Mouse (Mus musculus): Measurements from ENCODE around the gene Mamld1.

Gene Mamld1

GRCm38 (mm10) chrX:71049864-71050576 lies at the start of gene Mamld1:
TSS of gene Mamld1 (plus strand) at chrX:71050256.
- DNase-seq, result peak; percentile 86 to 89

GRCm38 (mm10) chrX:71024718-71025117 lies 25.3 kb upstream of the Mamld1 start:
- DNase-seq, result peak; percentile 32 to 41

DNA sequence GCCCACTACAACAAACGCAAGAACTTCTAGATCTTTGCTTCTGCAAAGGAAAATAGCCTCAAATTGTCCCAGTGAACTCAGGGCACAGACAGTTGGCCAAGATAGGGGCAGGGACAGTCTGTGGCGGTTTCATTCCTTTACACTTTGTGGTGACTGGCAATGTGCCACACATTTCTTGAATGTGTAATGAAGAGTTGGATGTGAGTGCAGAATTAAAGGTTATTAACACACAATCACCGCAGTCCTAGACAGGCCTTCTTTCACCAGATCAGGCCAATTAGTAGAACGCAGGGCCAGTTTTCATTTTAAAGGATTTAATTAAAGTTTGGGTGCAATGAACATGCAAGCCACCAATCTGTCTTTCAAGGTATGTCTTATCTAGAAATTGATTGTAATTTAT lies 22.0 kb upstream of the Mamld1 start:
- DNase-seq, result no peak

DNA sequence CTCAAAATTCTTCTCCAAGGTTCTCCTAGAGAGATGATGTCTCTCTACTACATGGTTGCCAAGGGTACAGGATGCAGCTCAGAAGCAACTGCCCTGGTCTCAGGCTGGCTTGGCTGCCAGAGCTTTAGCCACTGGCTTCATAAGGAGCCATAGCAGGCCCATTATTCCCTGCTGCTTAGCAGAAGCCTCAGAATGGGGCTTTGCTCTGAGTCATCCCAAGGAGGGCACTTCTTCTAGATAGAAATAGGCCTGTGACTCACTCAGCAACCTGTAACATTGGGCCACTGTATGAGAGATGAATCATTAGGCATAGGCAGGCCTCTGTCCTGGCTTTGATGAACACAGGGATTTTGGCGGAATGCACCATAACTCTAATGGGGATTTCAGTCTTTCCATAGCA lies 21.1 kb upstream of the Mamld1 start:
- DNase-seq, result peak in 1 of 2 experiments; percentile 11

DNA sequence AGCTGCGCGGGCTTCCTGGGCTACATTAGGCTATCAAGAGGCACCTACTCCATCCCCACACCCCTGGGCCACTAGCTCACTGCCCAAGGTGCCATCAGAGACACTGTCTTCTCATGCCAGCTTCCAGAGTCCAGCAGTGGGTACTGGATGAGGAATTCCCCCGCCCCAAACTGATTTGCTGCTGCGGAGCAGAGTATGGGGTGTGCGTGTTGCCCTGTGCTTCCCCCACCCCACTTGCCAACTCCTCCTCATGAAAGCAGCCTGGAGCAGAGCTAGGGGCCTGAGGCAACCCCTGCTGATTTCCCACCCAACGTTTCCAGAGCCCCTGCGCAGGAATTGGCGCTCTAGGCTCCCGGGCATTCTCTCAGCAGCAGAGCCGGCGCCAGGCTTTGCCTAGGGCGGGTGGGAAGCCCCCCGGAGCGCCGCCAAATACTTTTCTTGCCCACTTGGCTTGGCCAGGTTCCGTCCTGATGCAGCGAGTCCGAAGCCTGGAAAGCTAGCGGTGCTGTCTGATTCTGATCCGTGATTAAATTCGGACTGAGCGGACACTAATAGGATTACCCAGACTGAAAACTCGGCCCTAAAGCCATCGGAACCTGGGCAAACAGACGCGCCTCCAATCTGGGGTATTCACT lies 738 bp downstream of the Mamld1 start:
- DNase-seq, result peak; percentile 57 to 60

DNA sequence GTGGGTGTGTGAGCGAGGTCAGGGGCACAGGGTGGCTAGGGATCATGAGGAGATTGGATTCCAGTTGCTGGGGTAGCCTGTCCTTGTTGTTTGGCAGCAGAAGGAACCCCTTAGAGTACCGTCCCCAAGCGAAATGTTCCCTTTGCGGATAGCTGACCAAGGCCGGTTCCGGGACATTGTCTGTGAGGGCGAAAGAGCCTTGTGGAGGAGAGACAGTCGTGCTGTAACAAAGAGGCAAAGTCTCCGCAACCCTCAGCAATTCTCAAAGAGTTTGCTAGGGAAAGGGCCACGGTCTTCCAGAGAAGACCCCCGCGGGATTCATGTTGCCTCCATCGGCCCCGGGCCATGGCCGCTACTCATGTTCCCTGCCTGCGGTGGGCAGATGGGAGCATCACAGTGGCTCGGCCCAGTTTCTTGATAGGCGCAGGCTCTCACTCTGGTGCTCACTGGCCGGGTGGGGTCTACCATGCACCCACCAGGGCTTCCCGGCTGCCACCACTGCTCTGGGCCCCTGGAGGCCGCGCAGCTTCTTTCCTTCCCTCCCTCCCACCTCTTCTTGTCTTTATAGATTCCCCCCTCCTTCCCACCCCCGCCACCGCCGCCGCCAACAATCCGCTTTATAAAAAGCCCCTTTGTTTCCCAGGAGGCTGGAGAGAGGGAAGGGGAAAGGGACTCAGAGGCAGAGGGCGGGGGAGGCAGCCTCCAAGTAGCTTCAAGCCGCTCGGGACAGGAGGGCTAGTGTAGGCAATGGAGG lies 1.5 kb downstream of the Mamld1 start:
- peak; percentile 54 to 60 for DNase-seq

- peak; percentile 89 to 93 for DNase-seq
Measured at GRCm38 (mm10) chrX:71052115-71052478, 2.0 kb downstream of the Mamld1 start.

DNA sequence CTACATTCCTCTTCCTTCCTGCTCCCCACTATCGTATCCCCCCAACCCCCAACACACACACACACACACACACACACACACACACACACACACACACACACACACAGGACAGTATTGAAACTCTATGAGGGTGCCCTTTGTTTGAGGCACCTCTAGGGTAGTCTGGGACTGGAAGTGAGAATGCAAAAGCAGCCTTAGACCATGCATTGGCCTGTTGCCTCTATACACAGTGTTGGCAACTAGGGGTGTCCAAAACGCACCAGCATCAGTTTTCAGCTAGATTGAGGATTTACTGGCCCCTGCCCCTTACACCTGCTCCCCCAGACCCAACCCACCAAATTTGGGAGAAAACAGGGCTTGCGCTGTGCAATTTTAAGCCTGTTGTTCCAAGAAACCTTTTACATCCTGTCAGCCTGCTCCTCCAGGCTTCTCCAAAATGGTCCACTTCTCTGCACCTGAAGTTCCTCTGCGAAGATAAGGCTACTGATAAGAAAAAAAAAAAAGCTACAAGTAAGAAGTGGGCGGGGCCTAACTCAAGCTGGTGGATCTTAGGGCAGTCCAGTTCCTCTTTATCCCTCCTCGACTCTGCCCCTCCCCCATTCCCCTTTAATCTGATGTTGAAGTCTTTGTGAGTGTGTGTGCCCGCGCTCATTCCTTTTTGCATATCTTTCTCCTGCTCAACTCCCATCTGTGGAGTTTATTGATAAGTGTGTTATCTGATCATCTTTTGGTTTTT lies 2.6 kb downstream of the Mamld1 start:
- peak in 1 of 2 experiments; percentile 42 for DNase-seq

DNA sequence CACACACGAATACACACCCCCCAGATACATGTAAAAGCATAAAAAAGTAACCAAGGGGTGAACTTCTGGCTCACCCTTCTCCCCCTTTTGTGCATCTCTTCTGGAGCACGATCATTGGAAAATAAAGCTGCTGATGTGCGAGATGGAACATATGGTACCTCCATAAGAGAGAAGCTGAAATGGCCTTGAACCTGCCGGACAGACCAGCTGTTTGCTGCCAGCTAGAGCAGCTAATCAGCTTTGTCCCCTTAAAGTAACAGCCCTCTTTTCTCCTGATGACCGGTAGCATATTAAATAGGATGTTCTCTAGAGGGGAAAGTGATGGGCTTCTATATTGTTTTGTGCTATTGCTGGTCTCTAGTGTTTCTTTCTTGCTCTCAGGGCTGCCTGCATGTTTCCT lies 3.2 kb downstream of the Mamld1 start:
- DNase-seq, result no peak

- no peak for DNase-seq
Measured at GRCm38 (mm10) chrX:71056968-71057367, 6.9 kb downstream of the Mamld1 start.

DNA sequence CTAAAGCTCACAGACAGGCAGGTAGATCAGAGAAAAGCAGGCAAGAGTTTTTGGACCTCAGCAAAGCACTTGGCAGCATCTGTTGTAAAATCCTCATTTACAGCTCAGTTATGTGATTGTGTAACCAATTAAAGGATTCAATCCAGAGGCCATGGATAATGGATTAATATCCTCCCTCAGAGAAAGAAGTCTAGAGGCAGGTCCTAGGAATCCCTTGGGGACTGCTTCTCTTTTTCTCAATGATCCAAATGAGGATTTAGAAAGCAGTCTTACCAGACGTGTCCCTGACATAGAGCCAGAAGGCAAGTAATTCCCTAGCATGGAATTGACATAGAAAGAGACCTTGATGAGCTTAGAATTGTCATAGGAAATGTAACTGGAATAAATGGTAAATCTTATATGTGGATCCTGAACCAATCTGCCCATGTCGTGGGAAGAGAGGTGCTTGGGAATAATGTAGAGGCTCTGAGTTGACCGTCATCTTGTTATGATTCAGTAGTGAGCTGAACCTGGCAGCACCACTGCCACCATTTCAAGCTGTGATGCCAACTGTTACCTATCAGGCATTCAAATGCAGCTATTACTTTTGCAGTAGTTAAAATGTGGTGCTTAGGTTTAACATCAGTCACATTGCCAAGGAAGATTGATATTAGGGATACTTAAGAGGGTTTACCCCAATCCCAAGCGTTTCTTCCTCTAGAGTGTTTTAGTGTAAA lies 35.2 kb downstream of the Mamld1 start:
- peak; percentile 53 to 72 for DNase-seq

DNA sequence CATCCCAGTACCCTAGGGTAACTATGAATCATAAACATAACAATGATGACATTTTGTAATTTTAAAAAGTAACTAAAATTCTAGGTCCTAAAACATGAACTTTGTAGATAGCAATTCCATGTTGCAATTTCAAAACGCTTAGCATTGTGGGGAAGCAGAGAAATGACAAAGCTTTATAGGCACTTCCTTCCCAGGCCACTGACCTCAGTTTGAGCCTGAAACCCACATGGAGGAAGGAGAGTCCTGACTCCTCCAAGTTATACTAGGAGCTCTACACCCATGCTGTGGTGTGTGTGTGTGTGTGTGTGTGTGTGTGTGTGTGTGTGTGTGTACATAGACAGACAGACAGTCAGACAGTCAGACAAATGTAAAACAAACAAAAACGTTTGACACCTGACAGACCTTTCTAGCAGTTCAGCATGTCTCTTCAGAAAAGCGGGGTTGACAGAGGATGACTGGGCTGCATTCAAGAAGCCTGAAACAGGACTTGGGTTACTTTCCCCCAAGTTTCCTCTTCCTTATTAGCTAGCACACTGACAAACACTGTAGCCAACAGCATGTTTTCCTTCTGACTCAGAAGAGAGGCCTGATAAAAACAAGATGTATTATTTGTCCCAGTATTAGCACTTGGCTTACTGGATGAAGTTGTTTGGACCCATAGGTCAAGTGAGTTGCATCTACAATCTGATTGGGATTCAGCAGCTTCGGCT lies 37.5 kb downstream of the Mamld1 start:
- DNase-seq, result no peak

GRCm38 (mm10) chrX:71088080-71088414 lies 38.0 kb downstream of the Mamld1 start:
- DNase-seq, result no peak

DNA sequence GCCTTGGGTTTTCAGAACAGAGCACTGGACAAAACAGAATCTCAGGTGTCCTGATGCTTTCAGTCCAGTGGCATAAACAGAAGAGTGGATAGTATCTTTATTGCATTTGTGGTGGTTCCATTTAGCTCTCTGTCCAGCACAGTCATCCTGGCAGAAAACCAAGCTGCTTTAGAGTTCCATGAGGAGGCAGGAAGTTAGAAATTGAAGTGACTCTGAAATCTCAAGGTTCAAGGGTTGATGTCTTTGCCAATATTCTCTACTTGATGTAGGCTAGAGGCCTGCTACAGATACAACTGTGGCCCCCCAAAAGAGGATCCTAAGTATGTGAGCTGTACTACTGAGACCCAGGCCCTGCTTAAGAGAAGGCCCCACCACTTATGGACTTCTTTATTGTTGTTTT lies 55.8 kb downstream of the Mamld1 start:
- no peak for DNase-seq

DNA sequence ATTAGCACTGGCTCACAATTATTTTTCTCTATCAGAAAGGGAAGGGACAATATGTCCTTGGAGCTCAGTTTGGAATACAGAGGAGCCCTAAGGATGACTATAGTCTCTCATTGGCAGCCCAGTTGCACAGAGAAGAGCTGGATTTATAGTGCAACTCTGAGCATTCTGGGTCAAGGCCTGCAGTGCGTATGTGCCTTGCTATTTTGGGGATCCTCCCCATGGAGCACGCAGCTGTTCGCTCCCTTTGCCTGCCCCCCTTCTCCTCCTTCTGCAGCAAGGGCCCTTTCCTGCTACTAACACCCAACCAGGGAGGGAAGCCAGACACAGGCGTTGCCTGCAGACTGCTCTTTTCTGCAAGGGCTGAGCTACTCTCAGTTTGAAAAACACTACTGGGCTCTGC lies 56.3 kb downstream of the Mamld1 start:
- DNase-seq, result peak; percentile 80 to 81

DNA sequence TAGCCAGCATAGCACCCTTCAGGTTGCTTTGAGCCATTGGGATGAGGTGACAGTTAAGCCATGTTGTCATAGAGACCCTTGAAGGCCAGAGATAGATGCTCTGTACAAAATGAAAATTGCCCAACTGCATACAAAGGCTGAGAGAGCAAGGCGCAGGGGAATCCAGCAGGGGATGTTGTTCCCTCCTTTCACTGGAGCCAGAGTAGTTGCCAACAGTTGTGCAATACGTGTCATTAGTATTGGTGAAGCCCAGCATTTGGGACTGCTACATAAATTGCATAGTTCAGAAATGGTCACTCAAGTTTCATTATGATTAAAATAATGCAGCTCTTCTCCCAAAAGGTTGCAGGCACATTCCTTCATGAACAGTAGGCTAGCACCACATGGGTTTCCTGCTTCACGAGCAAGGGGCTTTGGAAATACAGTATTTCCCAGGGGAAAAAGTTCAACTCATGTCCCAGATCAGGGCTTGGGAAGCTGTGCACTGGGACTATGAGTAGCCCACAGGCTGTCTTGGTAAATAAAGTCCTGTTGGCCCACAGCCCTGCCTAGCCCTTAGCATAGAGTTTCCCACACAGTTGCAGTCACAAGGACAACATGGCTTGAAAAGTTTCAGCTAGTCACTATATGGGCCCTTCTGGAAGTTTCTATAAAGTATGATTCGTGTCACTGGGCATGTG lies 58.1 kb downstream of the Mamld1 start:
- no peak for DNase-seq

DNA sequence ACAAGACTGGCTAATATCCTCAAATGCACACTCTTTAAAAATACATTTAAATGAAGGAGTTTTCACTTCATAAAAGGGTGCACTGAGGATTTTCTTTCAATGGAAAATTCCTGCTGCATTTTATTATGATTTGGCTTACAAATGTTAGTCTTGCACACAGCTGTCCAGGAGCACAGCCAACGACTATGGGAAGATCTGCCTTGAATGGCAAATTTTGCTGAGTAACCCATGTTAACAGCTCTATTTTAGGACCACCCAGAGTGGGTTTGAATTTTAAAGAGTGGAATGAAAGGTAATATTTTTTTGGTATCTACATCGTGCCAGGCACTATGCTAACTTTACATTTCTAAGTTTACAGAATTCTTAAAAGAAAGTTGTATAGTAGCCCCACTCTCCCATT lies 60.3 kb downstream of the Mamld1 start:
- DNase-seq, result no peak

DNA sequence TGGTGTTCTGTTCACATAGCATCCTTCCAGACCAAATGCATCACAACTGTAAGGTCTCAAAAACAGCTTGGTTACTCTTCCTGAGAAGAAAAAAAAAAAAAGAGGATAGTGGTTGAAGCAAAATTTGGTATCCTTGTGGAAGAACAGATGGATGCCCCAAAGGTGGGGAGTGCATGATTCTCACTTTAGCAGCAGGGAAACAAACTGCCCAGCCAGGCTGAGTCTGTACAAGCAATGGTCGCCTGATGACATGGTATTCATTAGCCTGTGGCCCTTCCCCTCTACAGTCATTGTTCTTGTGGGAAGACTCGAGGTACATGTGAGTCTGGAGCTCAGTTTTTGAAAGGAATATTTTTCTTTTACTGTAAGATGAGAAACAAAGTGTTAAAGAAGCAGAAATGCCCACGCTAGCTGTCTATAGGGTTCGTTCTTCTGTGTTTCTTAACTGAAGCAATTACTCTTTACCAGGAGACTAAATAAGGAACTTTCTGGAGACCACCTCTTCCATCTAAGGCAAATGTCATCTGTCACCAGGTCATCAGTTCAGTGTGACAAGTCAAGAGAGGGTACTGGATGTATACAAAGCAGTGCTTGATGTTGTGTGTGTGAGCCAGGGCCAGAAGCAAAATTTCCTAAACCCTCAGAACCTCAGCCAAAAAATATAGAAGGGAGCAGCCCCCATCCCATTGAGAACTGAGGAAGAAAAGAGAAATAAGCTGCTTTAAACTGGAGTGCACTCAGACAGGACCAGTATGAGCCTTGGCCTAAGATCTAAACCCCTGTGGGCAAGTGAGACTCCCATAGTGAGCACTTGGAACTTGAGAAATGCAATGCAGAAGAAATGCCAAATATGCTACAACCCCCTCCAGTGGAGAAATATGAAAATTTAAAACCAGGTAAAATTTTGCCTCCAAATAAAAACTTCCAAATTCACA lies 72.6 kb downstream of the Mamld1 start:
- DNase-seq, result peak; percentile 38 to 66

- DNase-seq, result peak; percentile 66 to 70
Measured at GRCm38 (mm10) chrX:71125013-71125412, 75.0 kb downstream of the Mamld1 start.

GRCm38 (mm10) chrX:71131464-71131863 lies 81.4 kb downstream of the Mamld1 start:
- DNase-seq, result peak in 1 of 2 experiments; percentile 47
